ENCODE assay signal across 15 mouse cellular contexts in the genomic region with DNA sequence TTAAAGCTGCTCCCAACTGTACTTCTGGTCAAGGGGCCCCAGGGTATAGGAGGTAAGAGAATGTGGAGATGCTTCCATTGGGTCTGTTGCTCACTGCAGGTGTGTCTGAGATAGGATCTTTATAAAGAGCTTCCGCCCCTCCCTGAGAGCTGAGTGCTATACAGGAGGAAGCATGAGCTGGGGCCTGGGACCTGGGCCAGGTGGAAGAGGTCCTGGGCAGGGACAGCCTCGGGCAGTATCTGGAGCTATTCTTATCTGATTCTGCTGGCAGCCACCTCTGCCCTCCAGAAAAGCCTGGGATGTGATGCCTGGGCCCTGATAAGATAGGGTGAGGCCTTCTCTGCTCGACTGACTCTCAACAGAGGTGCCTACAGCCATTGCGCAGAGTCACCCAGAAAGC.
DNase-seq lines count a peak whose midpoint lies in the region; ATAC-seq and TF ChIP-seq lines count a peak whose summit lies in the region.
"Had no signal": no experiment of that assay in that cellular context is flagged by ENCODE, and none has a peak within 500 bp of the region (broad histone marks: within the 10 kb centered on the region; RNA-seq: fewer than 3 reads in every experiment).

No protein-coding gene starts in this region.

- TF ChIP-seq CTCF in layer of hippocampus, adult 2 months (conservative IDR thresholded peaks at IDR 0.05): no peak

- H3K4me3 ChIP-seq in forebrain, embryonic 16.5 days (replicated peaks; ENCODE audit: low read length): no peak overlapping the region
- H3K4me3 ChIP-seq in layer of hippocampus, adult 2 months: no peak overlapping the region
- H3K4me3 ChIP-seq: hindbrain, embryonic 12.5 days; limb, embryonic 13.5 days had no signal

- no peaks in the 10 kb centered on the region for H3K9me3 ChIP-seq in forebrain, embryonic 16.5 days (ENCODE audit: control insufficient read depth, low read length)

- H3K9ac ChIP-seq in forebrain, embryonic 16.5 days (replicated peaks; ENCODE audit: low read depth, low read length): no peak overlapping the region
- H3K9ac ChIP-seq: hindbrain, embryonic 12.5 days; limb, embryonic 13.5 days; liver, embryonic 14.5 days had no signal

- peak; percentile 87 for DNase-seq in urinary bladder, postnatal 14 days (ENCODE audit: low spot score)
- DNase-seq in urinary bladder, postnatal 10 days (ENCODE audit: low spot score): no peak
- DNase-seq in gastrocnemius, postnatal 25 days: peak; percentile 58
- DNase-seq in kidney, postnatal 25 days: no peak
- DNase-seq in layer of hippocampus, adult 2 months (ENCODE audit: low spot score in 2 of 2): no peak
- DNase-seq: kidney, adult 18-20 months; kidney, postnatal 36 days; right cerebral cortex, postnatal 14 days had no signal

- H3K4me1 ChIP-seq in forebrain, embryonic 16.5 days (replicated peaks; ENCODE audit: control insufficient read depth, insufficient read depth, low read length): no peaks in the 10 kb centered on the region
- H3K4me1 ChIP-seq: hindbrain, embryonic 12.5 days had no signal

- no peak overlapping the region for H3K27ac ChIP-seq in forebrain, embryonic 16.5 days (ENCODE audit: low read length)
- no peak overlapping the region for H3K27ac ChIP-seq in layer of hippocampus, adult 2 months
- H3K27ac ChIP-seq: hindbrain, embryonic 12.5 days; limb, embryonic 13.5 days; liver, embryonic 14.5 days had no signal

- H3K27me3 ChIP-seq in forebrain, embryonic 16.5 days (replicated peaks; ENCODE audit: control insufficient read depth, insufficient read depth, low read length): no peaks in the 10 kb centered on the region
- H3K27me3 ChIP-seq: limb, embryonic 13.5 days had no signal

- 0 out of 2 replicates have a peak, but pooled peaks have one; percentile 41 for ATAC-seq in megakaryocyte-erythroid progenitor cell, adult 5-6 weeks (replicated peaks; ENCODE audit: low FRiP score, low TSS enrichment, poor library complexity, severe bottlenecking)
- ATAC-seq in forebrain, embryonic 16.5 days: no peak
- ATAC-seq: CD4-positive, CD25-positive, alpha-beta regulatory T cell, adult 4 months; lung, postnatal 0 days had no signal

- H3K4me2 ChIP-seq in forebrain, embryonic 16.5 days (ENCODE audit: low read length): no peak overlapping the region
- H3K4me2 ChIP-seq: hindbrain, embryonic 12.5 days; limb, embryonic 13.5 days had no signal

- H3K36me3 ChIP-seq in forebrain, embryonic 16.5 days (ENCODE audit: control insufficient read depth, insufficient read depth): no peaks in the 10 kb centered on the region
- H3K36me3 ChIP-seq: hindbrain, embryonic 12.5 days; limb, embryonic 13.5 days had no signal

- WGBS in forebrain, embryonic 16.5 days: 72% methylated on average over 4 of the region's 4 CpGs

Comparison
In these comparisons a context has a peak if more than half of its experiments do, and no peak if none do; other contexts are left out.
1. DNase-seq: peak in urinary bladder, postnatal 14 days (single experiment) and gastrocnemius, postnatal 25 days (single experiment); none in urinary bladder, postnatal 10 days (single experiment), kidney, postnatal 25 days (0 of 2) and layer of hippocampus, adult 2 months (0 of 2).